Mouse (Mus musculus) embryo, embryonic 10 days (tissue): ENCODE results near the gene Ccpg1.
A peak's percentile ranks its signal among the peaks of the same experiment; 100 is the strongest.

Experiments
- DNase-seq: peaks from one replicate; pipeline ENCODE4 v3.0.0-alpha.2; 2015; ENCODE audit warnings: low spot score

Ccpg1 gene

DNA sequence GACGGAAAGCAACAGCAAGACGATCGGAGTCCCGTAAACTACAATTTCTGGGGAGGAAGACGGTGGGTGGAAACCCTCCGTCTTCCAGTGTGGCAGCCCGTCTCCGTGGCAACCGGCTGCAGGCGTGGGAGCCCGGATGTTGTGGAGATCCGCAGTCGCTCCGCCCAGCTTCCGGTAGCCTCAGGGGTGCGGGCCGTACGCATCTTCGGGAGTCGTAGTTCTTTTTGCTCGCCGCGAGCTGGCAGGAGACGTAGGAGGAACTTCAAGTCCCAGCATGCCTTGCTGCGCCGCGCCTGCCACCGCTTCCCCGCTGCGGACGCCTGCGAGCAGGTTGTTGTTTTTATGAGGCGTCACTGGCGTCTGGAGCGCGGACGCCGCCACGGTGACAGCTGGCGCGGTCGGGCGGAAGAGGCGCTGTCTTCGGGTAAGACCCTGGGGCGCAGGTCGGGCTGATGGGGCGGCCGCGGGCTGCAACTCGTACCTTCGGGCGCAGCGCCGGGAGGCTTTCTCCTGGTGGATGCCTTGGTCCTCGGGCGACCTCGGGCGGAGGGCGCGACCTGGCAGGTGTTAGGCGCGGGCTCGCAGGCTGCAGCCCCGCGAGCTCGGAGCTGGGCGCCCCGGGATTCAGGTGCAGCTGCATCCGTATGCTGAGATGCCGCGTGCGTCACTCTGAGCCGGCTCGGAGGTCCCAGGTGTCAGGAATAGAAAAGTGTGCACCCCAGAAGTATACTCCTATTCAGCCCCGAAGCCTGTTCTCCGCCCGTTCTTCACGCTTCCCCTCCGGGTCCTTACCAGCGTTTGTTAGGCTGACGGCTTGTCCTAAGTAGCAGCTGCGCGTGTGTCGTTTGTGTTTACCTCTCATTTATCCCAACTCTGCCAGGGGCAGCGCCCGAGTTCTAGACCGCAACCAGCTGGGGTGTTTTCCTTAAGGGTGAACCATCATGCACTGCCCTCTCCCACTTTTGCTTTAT, at the start of gene Ccpg1, which contains the start of gene Ccpg1os:
Ccpg1 (plus strand) TSS at position 180 of the 971 bp plus-strand sequence.
Ccpg1os (minus strand) TSS at position 133 of the 971 bp plus-strand sequence.
- peak; percentile 99 for DNase-seq

DNA sequence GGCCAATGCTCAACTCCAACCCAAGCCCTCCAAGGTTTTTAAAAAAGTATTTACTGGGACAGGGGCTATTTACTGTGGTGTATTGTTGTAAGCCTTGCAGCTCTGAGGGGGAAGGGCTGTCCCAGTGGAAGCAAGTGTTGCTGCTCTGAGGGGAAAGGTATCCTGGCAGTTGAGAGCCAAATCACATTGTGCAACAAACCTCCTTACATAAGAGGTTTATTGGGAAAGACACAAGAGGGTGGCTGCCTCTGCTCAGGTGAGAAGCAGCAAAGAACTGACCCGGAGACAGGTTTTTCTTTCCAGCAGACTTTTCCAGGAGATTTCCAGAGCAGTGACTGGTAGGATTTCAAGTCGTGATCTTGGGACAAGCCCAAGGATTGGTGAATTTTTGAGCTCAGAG, 48.9 kb upstream of the Ccpg1 start:
- no peak for DNase-seq

DNA sequence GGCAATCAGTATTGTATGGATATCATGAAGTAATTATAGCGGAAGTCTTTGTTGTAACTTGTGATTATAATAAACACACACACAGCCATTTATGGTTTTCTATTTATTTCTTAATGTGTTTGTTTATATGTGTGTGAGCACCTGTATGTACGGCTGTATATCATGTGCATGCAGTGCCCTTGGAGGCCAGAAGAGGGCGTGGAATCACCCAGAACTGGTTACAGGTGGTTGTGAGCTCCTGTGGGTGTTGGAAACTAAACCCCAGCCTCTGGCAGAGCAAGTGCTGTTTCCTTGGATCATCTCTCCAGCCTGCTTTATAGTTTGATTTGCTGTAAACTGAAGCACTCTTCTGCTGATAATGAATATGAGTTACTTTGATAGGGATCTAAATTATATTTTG, 41.8 kb upstream of the Ccpg1 start:
- DNase-seq: no peak

DNA sequence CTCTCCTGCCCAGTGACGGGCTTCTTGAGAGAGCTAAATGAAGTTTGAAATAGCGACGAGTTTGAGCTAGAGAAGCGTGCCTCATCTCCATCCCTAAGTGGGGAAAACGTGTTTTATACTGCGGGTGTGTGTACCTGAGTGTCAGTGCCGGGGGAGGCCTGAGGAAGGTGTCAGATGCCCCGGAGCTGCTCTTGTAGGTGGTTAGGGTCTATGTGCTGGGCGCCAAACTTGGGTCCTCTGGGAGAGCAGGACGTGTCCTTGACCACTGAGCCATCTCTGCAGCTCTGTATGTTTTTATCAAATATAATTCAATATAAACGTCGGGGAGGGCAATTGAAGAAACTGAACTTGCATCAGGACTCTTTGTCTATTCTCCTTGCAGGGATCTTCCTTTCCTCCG, 40.9 kb upstream of the Ccpg1 start:
- DNase-seq: no peak

DNA sequence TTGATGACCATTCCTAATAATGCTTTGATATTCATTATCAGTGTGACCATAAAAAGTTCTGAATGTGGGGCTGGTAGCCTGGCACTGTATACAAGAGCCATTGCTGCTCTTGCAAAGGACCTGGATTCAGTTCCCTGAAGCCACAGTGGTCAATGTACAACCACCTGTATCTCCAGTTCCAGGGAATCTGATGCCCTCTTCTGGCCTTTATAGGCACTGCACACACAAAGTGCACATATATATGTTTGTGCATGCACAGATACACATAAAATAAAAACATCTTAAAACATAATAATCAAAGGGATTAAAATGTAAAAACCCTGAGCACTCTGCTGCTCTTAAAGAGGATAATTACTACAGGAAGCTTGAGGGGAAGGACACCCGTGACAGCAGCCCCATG, 38.2 kb upstream of the Ccpg1 start:
- no peak for DNase-seq

DNA sequence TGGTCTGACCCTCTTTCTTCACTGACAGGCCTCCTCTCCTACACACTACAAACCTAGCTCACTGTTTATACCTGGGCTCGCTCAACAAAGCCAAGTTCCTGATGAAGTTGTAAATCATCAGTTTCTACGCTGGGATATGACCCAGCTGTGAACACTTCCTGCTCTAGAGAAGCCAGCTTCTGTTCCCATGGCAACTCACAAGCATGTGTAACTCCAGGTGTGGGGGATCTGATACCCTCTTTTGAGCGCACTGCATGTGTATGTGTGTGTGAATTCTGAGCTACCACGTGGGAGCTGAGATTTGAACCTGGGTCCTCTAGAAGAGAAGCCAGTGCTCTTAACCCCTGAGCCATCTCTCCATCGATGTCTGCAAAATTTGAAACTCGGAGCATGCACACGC, 35.7 kb upstream of the Ccpg1 start:
- no peak for DNase-seq

DNA sequence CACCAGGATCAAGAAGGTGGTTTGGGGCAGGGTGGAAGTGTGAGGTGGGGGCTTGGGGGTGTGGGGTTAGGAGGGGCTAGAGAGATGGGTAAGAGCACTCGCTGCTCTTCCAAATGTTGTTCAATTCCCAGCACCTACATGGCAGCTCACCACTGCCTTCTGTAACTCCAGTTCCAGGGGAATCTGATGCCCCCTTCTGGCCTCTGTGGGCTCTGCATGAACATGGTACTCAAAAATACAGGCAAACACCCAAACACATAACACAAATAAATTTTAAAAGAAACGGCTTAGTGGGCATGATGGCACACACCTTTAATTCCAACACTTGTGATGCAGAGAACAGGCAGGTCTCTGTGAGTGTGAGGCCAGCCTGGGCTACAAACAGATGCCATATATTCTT, 30.5 kb upstream of the Ccpg1 start:
- peak; percentile 23 for DNase-seq

DNA sequence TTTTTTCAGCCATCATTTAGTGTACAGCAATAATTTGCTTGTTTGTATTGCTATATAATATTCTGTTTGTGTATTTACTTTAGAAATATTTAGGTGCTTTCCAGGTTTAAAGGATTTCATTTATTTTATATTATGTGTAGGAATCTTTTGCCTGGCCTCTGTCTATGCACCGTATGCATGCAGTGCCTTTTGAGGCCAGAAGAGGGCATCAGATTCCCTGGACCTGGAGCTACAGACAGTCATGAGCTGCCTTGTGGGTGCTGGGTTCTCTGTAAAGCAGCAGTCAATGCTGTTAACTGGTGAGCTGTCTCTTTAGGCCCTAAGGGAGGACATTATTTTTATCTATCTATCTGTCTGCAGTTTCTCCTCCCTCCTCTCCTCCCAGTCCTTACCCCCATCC, 29.7 kb upstream of the Ccpg1 start:
- peak; percentile 70 for DNase-seq

DNA sequence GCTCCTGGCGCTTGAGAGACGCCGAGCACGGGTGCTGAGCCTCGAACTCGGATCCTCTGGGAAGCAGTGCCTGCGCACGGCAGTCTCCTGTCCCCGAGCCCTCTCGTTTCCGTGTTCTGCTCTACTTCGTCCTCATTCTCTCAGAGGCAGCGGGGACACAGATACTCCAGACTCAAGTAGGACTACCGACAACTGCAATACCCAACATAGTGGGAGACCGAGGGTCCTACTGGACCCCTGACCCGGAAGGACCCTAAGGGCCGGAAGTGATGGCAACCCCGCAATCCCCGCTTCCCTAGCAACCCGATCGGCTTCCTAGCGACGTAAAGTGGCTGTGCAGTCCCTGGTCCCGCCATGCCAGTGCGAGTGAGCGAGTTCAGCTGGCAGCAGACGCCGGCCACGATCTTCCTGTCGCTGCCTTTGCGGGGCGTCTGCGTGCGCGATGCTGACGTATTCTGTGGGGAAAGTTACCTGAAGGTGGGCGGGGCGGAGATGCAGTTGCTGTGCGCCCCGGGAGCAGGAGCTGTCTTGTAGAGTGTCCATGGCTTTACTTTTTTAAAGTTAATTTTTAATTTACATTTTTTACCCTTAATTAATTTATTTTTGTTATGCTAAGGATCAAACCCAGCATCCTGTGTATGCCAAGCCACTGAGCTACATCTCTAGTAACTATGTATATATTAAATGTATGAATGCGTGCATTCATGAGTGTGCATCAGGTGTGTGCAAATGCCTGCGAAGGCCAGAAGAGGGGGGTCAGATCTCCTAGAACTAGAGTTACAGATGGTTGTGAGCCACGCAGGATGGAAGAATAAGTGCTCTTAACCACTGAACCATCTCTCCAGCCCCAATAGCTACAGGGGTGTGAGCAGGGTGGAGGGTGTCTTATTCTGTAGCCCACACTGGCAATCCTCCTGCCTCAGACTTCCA, 26.4 kb upstream of the Ccpg1 start, which contains the start of the genes Dyx1c1 and Gm44503:
Dyx1c1 (plus strand) TSS at position 265 of the 930 bp plus-strand sequence.
Gm44503 (plus strand) TSS at position 332 of the 930 bp plus-strand sequence.
- peak; percentile 95 for DNase-seq

DNA sequence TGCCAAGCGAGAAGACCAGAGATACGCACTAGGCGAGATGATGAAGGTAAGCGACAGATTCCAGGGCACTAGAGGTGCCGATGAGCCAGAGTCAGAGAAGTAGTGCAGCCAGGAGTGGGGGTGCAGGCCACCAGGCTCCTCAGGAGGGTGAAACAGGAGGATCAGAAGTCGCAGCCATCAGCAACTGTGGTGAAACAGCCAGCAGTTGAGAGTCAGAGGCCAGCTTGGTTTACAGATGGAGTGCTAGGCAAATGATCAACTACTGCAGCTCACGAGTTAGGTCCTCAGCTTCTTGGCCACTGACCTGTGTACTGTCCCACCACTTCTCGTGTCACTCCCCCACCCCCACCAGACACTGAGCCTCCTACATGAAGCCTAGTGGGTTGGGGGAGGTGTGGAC, 23.9 kb upstream of the Ccpg1 start:
- no peak for DNase-seq

DNA sequence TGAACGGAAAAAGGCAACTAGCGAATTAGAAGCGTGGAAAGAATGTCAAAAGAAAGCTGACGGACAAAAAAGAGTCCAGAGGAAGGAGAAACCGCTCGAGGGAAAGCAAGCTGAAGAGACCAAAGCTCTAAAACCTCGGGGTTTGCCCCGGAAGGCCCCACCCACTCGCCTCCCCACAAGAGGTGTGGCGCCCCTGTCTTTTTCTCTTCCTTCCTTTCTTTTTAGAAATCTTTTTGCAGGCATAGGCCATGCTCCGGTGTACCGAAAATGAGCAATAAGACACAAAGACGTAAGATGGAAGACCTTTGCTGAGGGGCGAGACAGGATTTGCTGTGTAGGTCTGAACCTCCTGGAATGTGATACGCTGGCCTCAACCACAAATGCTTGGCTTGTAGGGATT, 23.3 kb upstream of the Ccpg1 start:
- DNase-seq: no peak

DNA sequence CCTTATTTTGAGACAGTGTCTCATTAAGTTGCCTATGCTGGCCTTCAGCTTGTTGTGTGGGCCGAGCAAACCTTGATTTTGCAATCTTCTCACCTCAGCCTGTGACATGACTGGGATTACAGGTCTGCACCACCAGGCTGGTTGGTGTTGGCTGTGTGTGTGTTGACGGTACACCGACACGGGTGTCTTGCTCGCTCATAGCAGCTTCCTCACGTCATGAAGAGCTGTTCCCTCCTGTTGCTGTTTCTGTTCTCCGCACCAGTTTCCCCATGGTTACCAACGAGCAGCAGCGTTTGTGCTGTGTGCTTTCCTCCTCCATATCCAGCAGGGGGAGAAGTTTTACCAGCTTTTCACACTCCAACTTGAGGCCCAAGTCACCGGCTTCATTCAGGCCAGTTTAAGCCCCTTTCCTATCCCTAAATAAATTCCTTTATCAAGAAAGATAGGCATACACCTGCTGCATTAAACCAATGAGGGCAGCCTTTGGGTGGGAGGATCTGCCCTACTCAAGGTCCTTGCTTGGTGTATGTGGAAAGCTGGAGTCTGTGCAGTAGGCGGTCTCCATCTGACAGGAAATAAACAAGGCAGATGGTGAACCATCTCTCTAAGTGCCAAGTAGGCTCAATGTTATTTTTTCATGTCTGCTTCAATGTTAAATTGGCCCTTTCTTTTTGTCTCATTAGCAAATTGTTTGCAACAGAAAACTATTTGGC, 16.7 kb upstream of the Ccpg1 start:
- peak; percentile 64 for DNase-seq

DNA sequence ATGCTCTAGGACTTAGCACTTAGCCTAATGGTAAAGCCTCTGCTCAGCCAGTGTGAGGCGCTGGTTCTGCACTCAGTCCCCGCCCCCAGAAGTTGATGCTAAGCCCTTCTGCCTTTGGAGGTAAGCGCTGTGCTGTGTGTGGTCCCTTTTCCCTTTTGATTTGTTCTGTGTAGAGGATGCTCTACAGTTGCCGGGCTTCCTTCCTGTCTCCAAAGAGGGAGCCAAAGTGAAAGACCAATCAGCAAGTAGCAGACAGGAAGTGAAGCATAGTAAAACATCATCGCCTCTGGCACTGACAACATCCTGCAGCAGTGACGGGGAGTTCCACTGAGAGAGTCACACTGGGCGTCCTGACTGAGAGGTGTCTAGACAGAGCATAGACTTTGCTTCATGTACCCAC, 15.4 kb upstream of the Ccpg1 start:
- DNase-seq: no peak

DNA sequence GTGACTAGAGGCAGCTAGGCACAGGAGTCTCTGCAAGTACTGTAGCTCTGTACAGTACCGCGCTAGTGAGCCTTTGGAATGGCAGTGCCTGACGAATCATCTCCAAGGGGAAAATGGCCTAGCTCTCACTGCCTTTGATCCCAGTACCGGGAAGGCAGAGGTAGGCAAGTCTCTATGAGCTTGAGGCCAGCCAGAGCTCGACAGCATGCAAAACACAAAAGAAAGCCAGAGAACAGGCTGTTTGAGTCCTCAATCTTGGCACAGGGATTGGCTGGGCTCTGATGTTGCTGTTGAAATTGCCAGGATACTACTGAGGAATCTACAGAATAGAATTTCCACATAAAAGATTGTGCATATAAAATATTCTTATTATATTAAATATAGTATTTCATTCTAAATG, 12.8 kb upstream of the Ccpg1 start:
- DNase-seq: no peak

DNA sequence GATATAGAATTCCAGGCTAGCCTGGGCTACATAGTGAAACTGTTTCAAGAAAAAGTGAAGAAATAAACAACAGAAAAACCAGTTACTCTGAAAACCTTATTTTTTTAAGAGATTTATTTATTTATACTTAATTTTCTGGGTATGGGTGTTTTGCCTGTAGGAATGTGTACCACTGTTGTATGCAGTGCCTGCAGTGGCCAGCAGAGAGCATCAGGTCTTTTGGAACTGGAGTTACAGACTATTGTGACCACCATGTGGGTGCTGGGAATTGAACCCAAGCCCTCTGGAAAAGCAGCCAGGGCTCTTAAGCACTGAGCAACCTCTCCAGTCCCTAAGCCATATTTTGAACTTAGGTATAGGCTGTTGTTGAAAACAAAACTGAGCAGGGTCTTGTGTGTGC, 12.2 kb upstream of the Ccpg1 start:
- no peak for DNase-seq

DNA sequence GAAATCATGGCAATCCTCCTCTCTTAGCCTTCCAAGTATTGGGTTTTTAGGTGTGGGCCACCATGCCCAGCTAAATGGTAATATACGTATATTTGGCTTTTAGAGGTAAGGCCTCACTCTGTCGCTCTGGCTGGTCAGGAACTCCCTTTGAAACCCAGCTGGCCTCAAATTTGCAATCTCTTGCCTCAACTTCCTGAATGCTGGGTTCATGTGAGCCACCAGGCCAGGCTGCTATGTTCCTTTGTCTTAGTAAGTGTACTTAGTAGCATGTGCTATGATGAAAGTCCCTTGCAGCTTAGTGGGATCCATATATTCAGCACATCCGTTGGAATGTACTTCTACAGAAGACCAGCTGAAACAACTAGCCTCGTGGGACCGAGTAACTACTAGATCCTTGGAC, 10.5 kb upstream of the Ccpg1 start:
- no peak for DNase-seq

DNA sequence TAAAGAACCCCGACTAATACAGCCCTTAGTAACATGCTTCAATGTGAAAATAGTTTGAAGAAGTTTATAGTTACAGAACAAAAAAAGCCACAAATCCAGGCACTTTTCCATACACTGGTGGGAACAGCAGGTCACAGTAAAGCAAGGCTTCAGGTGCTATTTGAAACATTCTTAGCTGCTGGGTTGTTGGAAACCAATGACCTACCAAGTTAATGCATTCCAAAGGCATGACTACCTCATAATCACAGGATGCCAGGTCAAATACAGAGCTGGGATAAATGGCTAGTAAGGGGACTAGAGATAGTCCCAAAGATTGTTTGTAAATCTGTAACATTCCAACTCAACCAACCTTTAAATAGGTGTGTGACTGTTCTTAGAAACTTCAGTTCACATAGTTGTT, 10.0 kb upstream of the Ccpg1 start:
- no peak for DNase-seq

DNA sequence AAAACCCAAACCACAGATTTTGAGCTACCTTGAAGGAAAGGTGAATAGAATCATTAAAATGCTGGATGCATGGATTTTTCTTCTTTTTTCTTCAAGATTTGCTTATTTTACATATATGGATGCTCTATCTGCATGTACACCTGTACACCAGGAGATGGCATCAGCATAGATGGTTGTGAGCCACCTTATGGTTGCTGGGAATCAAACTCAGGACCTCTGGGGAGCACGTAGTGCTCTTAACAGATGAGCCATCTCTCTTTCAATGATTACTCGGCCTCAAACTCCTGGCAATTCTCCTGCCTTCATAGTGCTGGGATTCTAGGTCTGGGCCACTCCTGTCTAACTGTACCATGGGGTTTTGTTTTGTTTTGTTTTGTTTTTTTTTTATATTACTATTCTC, 2.2 kb upstream of the Ccpg1 start:
- no peak for DNase-seq

DNA sequence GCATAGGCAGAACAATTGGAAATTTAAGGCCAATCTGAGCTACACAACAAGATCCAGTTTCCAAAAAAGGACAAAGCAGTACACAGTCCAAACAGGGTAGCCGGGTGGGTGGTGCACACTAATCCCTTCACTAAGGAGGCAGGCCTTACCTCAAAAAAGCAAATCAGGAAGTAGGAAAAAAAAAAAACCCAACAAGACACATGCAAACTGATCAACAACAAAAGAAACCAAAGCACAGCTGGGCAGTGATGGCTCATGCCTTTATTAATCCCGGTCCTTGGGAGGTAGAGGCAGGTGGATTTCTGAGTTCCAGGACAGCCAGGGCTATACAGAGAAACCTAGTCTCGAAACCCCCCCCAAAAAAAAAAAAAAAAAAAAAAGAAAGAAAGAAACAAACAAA, 2.5 kb downstream of the Ccpg1 start:
- no peak for DNase-seq

DNA sequence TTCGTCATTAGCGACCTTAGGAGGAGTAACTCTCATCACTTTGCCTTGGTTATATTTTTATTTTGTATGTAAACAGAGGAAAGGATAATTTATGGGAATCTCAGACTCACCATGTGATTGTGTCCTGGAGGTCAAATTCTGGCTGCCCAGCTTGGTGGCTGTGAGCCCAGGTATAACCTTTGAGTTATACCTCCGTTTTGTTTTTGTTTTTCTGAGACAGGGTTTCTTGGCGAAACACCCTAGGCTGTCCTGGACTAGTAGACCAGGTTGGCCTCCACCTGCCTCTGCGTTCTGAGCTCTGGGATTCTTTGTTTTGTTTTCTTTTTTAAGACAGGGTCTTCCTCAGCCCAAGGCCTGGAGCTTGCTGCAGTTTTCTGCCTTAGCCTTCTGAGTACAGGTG, 3.5 kb downstream of the Ccpg1 start:
- DNase-seq: no peak

DNA sequence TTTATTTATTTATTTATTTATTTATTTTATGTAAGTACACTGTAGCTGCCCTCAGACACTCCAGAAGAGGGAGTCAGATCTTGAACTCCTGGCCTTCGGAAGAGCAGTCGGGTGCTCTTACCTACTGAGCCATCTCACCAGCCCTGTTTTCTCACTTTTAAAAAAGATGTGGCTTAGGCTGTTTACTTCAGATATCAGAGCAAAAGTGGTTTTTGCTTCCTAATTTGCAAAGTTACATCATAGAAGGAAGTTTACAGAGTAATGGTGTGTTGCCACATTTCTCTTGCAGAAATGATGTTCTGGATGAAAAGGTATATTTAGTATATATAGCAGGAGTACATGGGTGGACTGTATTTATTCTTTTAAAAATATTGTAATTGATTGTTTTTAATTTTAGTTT, 6.2 kb downstream of the Ccpg1 start:
- DNase-seq: no peak

DNA sequence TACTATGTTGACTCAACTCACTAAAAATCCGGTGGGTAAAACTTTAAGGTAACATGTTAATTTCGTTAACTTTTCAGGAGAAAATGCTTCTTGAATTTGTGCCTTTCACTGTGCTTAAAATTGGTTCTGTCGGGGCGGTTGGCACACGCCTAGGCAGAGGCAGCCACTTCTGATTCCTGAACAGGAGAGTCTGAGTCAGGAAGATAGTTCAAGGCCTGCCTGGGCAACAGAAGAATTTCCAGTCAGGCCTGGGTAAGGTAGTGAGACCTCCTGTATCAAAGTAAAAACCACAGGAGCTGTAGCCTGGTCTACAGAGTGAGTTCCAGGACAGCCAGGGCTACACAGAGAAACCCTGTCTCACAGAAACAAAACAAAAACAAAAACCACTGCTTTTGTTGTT, 7.3 kb downstream of the Ccpg1 start:
- no peak for DNase-seq
